Mouse (Mus musculus) CD8-positive naive resting alpha-beta T cell, adult 2 months (primary cell): ENCODE data around the gene Eefsec.

Experiments
- DNase-seq, 2 experiments: peaks; one replicate each; pipeline ENCODE4 v3.0.0; 2022; ENCODE audit warnings: low read depth in 2 of 2, low spot score in 2 of 2

The Eefsec gene

GRCm38 (mm10) chr6:88343485-88344450 is 102.6 kb downstream of the Eefsec start:
- no peak for DNase-seq

- DNase-seq: no peak
Measured at GRCm38 (mm10) chr6:88342965-88343364, 103.4 kb downstream of the Eefsec start.

GRCm38 (mm10) chr6:88341182-88341581 is 105.2 kb downstream of the Eefsec start:
- no peak for DNase-seq

- no peak for DNase-seq
Measured at GRCm38 (mm10) chr6:88340761-88341160, 105.6 kb downstream of the Eefsec start.

- no peak for DNase-seq
Measured at GRCm38 (mm10) chr6:88329336-88329735, 117.0 kb downstream of the Eefsec start.

- DNase-seq: no peak
Measured at GRCm38 (mm10) chr6:88321879-88322278, 124.5 kb downstream of the Eefsec start.

- DNase-seq: no peak
Measured at GRCm38 (mm10) chr6:88321253-88321652, 125.1 kb downstream of the Eefsec start.

- DNase-seq: no peak
Measured at GRCm38 (mm10) chr6:88319735-88320134, 126.6 kb downstream of the Eefsec start.

GRCm38 (mm10) chr6:88315295-88315694 is 131.0 kb downstream of the Eefsec start:
- no peak for DNase-seq

GRCm38 (mm10) chr6:88313937-88314336 is 132.4 kb downstream of the Eefsec start:
- DNase-seq: no peak

GRCm38 (mm10) chr6:88311593-88311992 is 134.7 kb downstream of the Eefsec start:
- no peak for DNase-seq

- no peak for DNase-seq
Measured at GRCm38 (mm10) chr6:88306100-88306746, 140.1 kb downstream of the Eefsec start.

GRCm38 (mm10) chr6:88301234-88301633 is 145.1 kb downstream of the Eefsec start:
- no peak for DNase-seq

- no peak for DNase-seq
Measured at GRCm38 (mm10) chr6:88299491-88299890, 146.8 kb downstream of the Eefsec start.

- no peak for DNase-seq
Measured at GRCm38 (mm10) chr6:88292274-88292909, 153.9 kb downstream of the Eefsec start.

- no peak for DNase-seq
Measured at GRCm38 (mm10) chr6:88290129-88290766, 156.1 kb downstream of the Eefsec start.

GRCm38 (mm10) chr6:88278141-88278540 is 168.2 kb downstream of the Eefsec start:
- no peak for DNase-seq

GRCm38 (mm10) chr6:88277242-88277641 is 169.1 kb downstream of the Eefsec start:
- no peak for DNase-seq

- DNase-seq: no peak
Measured at GRCm38 (mm10) chr6:88276221-88276620, 170.1 kb downstream of the Eefsec start.

GRCm38 (mm10) chr6:88274623-88275022 is 171.7 kb downstream of the Eefsec start:
- DNase-seq: no peak

- DNase-seq: no peak
Measured at GRCm38 (mm10) chr6:88267970-88268369, 178.4 kb downstream of the Eefsec start.
